Mouse (Mus musculus) gastrocnemius, adult 8-10 months (tissue): ENCODE results near the gene Homer1. TPM values are rescaled to one million over a fixed set of nuclear protein-coding genes. Genes with fewer than 3 reads are reported as not detected.

Experiments
- DNase-seq, 2 experiments: peaks; one replicate each; pipeline ENCODE4 v3.0.0; 2022; ENCODE audit warnings: low spot score in 2 of 2
- total RNA-seq, 4 experiments: library from RNA; stranded (reverse); gene quantifications; 2 replicates each; pipeline ENCODE4 v1.2.4; 2022

The Homer1 gene
- total RNA-seq, 4 experiments from 2014 or later: 96.5 to 140 (median 113) TPM

DNA sequence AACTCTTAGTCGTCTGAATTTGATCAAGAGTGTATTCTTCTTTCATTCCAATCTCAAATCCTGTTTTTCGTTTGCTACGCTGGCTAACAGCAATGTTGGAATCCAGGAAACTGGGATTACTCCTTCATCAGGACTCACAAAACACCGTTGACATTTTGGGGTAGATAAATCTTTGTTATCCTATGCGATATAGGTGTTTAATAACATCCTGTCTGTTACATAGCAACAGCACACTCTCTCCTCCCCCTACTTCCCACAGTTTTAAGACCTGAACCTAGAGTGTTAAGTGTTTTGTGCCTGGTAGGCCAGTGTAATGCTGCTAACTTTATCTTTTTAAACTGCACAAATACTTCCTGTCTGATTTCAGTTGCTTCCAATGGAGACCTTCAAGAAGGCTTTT, 39.0 kb downstream of the Homer1 start:
- no peak for DNase-seq

DNA sequence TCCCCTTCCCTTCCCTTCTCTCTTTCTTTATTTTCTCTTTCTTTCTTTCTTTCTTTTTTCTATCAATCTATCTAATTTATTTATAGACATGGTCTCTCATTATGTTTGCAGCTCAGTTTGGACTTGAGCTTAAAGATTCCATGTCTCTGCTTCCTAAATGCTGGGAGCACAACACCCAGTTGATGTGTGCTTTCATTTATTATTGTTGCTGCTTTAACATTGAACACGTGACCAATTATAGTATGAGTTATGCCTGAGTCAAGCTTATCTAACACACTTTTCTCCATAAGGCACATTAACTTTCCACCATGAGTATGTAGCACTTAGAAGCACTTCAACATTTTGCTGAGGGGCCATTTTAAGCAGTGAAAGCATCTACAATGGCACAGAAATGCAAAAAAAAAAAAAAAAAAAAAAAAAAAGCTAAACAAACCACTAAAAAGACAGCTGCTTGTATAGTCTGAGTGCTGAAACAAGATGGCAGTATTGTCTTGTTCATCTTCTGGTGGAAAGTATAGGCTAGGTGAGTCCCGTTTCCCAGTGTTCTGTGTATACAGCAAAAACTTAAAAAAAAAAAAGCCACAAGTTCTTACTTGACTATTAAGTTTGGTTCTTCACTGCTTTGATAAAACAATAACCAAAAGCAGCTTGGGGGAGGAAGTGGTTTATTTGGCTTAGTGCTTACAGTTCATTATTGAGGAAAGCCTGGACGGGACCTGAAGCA, 41.3 kb downstream of the Homer1 start:
- DNase-seq: no peak

DNA sequence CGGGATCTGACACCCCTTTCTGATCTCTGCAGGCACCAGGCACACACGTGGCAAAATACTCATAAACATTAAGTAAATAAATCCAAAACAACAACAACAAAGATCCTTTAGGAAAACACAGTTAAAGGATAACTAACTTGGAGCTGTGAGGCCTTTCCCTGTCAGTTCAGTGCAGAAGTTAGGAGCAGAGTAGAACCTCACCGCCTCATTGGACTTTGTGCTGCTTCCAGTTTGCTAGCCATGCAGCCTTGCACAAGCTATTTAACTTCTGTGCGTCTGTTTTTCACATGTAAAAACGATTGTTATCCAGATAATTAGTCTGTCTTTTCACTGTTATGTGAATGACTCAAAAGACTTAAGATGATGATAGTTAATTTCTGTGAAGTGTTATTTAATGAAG, 43.2 kb downstream of the Homer1 start:
- DNase-seq: no peak

DNA sequence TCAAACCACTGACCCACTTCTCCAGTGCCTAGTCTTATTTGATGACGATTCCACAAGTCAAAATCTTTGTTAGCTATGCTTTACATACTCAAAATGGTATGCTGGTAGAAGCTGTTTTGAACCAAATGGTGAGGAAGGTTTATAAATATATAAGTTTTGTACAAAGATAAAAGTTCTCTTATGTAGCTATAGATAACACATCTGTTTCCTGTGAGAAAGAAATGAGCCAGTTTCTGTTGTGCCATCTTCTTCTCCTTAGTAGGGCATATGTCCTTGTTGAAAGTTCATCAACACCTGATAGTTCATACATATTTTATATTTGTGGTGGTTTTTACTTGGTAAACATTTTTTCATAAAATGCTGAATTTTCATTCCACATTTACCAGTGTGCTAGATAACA, 45.0 kb downstream of the Homer1 start:
- no peak for DNase-seq

DNA sequence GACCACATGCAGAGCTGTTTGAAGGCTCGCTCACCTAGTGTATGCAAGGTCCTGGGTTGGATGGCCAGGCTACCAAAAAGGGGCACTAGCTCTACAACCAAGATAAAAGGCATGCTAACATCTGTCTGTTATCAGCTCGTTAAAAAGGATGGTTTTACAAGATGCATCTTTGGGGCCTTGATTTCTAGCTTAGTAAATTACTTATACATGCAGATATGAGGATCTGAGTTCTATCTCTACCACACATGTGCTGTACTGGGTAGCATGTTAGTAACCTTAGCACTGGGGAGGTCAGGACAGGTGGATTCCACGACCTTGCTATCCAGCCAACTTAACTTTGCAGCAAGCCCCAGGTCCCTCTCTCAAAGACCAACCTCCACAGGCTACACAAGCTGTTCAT, 46.4 kb downstream of the Homer1 start:
- no peak for DNase-seq

DNA sequence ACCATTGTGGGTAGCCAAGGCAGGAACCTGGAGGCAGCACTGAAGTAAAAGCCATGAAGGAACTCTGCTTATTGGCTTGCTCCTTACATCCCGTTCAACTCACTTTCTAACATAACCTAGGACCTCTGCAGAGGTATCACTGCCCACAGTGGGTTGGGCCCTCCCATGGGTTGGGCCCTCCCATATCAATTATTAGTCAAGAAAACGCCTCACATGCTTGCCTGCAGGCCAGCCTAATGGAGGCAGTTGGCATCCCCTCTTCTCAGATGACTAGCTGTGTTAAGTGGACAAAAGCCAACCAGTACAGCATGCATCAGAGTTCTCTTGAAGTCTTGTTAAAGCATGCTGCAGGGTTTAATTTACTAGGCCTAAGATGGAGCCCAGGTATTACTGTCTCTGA, 52.6 kb downstream of the Homer1 start:
- no peak for DNase-seq

DNA sequence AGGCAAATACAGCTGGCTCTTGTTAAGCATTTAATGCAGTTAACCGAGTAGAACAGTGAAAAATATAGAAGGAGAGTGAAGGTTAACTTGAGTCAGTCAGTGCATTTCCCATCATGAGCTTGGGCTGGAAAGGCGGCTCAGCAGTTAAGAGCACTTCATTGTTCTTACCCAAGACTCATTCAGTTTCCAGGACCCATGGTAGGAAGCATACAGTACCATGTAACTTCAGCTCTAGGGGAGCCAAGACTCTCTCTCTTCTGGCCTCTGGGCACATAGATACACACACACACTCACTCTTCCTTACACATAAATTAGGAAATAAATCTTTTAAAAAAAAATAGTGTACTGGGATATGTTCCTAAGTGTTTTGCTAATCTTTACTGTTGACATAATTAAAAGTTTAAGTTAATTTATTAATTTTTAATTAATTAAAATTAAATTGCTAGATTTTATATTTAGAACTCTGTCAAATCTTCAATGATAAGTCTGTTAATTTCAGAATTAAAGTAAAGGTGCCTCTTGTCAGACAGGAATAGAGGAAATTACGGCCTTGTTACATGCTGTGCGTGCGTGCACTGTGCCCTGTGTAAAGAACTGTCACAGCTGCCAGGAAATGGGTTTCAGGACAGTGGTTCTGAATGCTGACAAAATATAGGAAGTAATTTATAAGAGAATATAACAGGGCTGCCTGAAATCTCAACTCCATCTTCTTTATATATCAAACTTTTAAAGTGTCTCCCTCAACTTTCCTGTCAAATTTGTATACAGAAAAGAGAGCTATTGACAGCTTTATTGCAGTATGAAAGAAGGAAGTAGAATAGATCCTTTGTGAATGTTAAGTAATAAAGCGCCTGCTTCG, 55.2 kb downstream of the Homer1 start:
- DNase-seq: no peak

DNA sequence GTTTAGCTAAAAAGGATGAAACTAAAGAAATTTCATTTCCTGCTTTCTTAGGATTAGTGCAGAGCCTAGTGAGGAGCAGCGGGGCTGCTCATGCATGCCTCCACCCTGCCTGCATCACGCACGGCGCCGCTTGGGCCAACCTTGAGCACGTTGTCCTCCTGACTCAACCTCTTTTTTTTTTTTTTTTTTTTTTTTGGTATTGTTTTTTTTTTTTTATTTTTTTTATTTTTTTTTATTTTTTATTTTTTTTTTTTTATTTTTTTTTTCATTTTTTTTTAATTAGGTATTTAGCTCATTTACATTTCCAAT, 55.8 kb downstream of the Homer1 start:
- DNase-seq: no peak

DNA sequence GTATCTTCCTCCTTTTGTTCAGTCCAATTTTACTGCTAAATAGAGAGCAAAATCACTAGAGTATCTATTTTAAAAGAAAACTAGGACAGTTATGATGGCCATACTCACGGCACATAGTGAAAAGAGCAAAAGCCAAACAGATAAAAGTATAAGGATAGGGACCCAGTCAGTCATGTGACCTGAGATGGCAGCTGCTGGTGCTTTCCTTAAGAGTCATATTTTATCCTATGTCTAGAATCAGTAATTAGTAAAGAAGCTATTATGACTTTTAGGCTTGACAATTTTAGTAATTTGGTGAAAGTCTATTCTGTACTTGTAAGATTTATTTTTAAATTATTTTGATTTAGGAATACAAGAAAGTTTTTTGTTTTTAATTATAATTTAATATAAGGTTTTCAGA, 59.1 kb downstream of the Homer1 start:
- DNase-seq: no peak

DNA sequence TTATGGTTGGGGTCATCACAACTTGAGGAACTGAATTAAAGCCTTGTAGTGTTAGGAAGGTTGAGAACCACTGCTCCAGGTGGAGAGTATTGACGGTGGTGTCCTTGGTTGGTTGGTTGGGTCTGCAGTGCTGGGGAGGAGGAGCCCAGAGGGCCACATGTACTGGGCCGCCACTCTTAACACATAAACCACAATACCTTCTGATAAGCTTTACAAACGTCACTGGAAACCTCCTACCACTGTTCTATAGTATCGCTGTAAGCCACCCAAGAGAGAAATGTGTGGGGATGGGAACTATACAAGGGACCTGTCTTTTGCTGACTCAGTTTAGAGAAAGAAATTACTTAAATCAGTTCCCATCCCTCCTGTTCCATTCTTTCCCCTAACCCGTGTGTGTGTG, 68.1 kb downstream of the Homer1 start:
- DNase-seq: no peak

DNA sequence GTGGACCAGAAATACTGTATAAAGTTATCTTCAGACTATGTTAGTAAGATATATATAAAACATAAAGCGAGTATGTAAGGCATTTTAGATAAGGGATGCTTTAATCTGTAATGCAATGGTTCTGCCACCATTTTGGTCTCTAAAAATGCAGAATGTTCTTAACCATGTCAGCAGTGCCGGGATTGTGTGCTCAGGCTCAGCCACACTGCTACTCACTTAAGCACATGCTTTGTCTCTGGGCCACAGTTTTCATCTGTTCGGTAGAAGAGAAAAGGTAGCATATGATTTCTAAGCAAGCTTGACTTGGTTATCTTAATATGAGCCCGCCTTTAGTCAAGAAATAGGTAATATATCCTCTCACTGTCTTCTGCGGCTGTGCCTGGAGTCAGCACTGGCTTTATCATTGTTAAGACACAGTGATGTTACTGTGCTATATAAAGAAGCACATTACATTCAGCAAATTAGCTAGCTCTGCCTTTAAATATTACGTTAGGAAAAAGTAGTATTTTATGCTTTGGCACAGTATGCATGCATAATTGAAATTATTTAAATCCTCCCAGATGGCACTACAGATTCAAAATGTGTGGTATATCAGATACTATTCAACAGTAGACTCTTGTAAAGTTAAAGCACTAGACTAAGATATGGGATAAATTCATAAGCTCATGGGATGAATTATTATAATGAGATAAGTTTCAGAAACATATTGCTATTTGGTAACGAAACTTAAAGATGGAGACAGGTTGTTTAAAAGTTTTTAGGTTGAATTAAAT, 69.6 kb downstream of the Homer1 start:
- DNase-seq: no peak

DNA sequence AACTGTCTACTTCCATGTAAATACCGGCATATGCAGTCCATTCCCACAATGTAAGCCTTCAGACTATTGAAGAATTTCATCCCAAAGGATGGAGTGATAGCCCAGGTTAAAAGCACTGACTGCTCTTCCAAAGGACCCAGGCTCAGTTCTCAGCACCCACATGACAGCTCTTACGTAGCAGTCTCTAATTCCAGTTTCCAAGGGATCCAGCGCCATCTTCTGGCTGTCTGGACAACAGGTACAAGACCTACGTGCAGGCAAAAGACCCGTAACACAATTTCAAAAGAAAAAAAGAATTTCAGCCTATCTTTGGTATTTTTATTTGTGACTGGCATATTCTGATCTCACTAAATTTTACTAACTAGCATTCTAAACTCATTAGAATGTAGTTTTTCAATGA, 75.0 kb downstream of the Homer1 start:
- no peak for DNase-seq

DNA sequence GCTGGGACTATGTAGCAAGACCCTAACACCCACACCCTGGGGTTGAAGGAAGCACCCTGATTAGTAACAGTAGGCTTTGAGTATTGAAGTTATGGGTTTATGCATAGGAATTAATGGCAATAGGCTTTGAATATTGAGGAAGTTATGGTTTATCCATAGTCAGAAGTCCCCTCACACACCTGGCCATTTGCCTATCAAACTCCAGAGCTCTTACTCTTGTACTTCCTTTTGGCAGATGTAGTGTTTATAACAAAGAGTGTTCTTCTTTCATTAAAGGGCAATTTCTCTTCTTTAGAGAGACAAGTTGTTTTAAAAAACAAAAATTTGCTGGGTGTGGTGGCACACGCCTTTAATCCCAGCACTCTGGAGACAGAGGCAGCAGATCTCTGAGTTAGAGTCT, 79.1 kb downstream of the Homer1 start:
- no peak for DNase-seq

DNA sequence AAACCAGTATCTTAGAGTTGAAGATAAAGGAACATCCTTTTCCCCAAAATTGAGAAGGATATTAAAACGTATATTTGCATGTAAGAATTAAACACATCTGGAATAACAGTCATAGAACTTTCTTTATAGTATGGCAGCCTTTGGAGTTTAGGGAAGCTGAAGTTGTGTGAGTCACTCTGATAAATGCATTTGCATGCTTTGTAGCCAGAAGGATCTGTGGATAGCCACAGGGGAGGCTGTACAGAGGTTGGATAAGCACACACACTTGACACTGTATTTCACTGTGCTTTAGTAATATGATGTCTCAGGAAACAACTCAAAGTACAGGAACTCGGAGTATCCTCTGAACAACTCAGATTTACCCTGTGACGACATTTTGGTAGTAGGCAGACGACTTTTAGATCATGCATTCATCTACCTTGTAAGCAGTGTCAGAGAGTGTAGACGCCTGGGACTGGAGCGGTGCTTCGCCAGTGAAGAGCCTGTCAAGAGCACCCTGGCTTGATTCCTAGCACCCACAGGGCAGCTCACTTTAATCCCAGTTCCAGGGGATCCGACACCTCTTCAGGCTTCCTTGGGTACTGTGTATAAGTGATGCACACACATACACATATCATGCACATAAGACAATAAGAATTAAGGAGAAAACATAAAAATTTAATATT, 81.1 kb downstream of the Homer1 start:
- no peak for DNase-seq

DNA sequence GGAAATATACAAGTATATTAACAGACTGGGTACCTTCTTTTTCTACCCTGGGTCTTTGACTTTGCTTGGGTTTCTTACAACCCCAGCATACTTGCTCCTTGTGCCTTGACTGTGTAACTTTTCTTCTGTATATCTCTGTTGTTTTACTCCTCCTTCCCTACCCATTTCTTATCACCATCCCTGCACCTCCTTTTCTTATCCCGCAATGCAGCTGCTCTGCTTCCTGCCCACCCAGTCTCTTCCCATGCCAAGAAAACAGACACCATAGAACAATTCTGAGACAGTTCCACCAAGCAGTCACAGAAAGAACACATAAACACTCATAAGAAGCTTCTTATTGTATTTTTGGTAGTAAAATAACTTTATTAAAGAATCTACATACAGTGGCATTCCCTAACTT, 81.9 kb downstream of the Homer1 start:
- no peak for DNase-seq

DNA sequence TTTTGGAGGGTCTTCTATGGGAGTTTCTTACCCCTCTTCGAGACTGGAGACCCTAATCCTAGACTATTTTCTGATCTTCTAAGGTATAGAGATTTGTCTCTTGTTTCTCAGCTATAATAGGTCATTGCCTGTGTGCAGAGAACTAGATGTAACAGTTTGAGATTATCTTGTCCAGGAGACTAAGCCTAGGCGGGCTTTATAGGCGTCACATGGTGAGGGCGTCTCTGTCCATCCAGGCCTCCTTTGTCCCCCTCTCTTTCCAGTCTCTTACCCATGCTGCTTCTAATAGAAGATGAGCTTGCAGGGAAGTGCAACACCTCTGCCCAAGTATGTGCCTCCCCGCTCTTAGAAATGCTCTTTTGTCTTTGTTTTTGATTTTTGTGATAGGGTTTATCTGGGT, 83.7 kb downstream of the Homer1 start:
- DNase-seq: no peak

DNA sequence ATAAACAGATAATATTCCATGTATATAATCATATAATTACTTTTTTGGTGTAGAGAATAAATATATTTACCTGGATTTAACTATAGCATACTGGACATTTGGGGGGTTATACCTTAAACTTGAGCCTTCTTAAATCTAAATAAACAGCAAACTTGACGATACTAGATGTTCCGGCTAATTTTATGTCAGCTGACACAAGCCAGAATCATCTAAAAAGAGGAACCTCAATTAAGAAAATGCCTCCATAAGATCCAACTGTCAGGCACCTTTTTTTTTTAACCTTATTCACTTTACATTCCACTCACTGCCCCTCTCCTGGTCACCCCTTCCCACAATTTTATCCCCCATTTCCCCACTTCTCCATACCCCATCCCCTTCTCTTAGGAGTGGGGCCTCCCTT, 84.2 kb downstream of the Homer1 start:
- DNase-seq: no peak

DNA sequence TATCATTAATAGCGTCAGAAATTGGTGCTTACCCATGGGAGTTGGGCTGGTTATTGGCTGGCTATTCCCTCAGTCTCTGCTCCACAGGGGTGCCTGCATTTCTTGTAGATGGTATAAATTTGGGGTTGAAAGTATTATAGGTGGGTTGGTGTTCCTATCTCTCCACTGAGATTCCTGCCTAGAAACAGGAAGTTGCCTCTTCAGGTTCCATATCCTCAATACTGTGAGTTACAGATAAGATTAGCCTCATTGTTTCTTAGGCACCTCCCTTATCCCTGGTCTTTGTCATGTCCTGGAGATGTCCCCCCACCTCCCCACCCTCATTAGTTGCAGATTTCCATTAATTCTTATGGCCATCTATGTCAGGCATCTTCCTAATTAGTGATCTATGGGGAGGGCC, 85.0 kb downstream of the Homer1 start:
- no peak for DNase-seq

DNA sequence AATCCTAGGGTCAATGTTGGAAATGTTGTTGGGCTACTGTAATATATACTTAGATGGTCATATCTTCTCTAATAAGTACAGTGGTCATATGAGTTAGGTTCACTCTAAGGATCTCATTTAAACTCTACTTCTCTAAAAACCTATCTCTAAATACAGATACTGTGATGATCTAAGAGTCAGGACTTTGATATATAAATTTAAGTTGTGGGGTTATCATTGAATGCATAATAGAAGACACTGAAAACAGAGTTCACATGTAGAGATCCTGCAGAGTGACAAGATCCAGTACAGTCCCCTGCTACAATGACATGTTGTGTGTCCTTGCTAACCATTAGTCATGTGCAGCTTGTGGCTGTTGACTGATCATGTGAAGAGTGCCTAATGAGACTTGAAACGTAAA, 85.7 kb downstream of the Homer1 start:
- no peak for DNase-seq

DNA sequence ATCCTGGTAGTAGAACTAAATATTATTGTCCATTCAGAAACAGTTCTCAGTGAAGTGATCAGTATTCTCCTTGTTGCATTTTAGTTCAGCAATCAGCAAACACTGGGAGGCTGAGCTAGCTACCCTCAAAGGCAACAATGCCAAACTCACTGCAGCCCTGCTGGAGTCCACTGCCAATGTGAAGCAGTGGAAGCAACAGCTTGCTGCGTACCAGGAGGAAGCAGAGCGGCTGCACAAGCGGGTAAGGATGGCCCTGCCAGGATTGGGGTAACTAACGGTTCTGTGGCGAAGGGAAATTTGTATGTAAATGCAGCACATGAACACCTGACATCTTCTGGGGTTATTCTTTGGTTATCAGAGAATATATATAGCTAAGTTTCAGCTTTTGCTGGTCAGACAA, 88.0 kb downstream of the Homer1 start:
- no peak for DNase-seq

DNA sequence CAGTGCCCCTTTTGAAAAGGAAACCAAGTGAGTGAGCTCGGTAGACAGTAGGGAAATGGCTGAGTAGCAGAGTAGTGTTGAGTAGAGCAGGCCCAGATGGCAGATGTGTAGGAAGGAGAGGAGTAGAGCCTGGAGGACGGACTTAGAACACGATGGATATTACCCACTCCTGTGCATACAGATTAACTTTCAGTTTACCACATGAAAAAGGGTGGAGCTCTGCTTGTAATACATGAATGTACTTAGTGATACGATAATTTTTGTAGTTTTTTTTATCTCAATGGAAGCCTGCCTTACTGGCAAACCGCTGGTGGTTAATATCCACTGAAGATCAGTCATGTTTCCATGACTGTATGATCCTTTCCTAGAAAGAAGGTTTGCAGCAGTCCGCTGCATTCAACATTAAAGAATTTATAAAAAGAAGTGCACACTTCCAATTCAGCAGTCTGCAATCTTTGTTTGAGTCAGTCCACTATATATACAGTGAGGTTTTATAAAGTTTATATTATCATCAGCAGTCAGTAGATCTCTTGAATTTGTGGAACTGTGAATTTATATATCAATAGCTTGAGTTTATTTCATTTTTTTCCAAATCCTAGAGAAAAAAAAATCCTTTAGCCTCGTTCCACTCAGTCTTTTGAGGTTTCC, 89.3 kb downstream of the Homer1 start:
- no peak for DNase-seq
